Comparison of ENCODE assay signal across 8 mouse cellular contexts in genomic region chr5:123906146-123906975, GRCm38 (mm10). TPM values are rescaled to one million over a fixed set of nuclear protein-coding genes. Genes with fewer than 3 reads are reported as not detected.
A peak's percentile ranks its signal among the peaks of the same experiment; 100 is the strongest.
DNase-seq lines count a peak whose midpoint lies in the region; ATAC-seq and TF ChIP-seq lines count a peak whose summit lies in the region.

No protein-coding gene starts in this region.

- no peak overlapping the region for H3K9ac ChIP-seq in hindbrain, embryonic 11.5 days (ENCODE audit: low read depth, low read length)
- H3K9ac ChIP-seq in hindbrain, embryonic 15.5 days, result peak overlapping the region; percentile 34; the same call in 1 of the 2 replicates
- 0 out of 2 replicates have a peak overlapping the region, but pooled peaks have one; percentile 20 for H3K9ac ChIP-seq in midbrain, embryonic 14.5 days (replicated peaks; ENCODE audit: low read length)

- H3K9me3 ChIP-seq in hindbrain, embryonic 10.5 days, result no peaks in the 10 kb centered on the region
- H3K9me3 ChIP-seq in hindbrain, embryonic 11.5 days (ENCODE audit: control insufficient read depth, low read length), result no peaks in the 10 kb centered on the region
- H3K9me3 ChIP-seq in hindbrain, embryonic 15.5 days, result no peaks in the 10 kb centered on the region
- no peaks in the 10 kb centered on the region for H3K9me3 ChIP-seq in midbrain, embryonic 14.5 days (ENCODE audit: control insufficient read depth, low read length)

- WGBS in hindbrain, embryonic 10.5 days, result 76% methylated on average over 17 of the region's 17 CpGs
- 76% methylated on average over 17 of the region's 17 CpGs for WGBS in hindbrain, embryonic 11.5 days
- 73% methylated on average over 17 of the region's 17 CpGs for WGBS in hindbrain, embryonic 15.5 days
- 74% methylated on average over 17 of the region's 17 CpGs for WGBS in midbrain, embryonic 14.5 days

- no peak for ATAC-seq in hindbrain, embryonic 11.5 days (ENCODE audit: low FRiP score)
- no peak for ATAC-seq in hindbrain, embryonic 15.5 days (ENCODE audit: low FRiP score, low read depth)
- ATAC-seq in midbrain, embryonic 14.5 days (ENCODE audit: low FRiP score, low TSS enrichment), result no peak
- no peak for ATAC-seq in megakaryocyte progenitor cell, adult 5-6 weeks (replicated peaks; ENCODE audit: poor library complexity)

- peak overlapping the region; percentile 97; the same call in 1 of the 2 replicates for H3K27ac ChIP-seq in hindbrain, embryonic 10.5 days
- no peak overlapping the region for H3K27ac ChIP-seq in hindbrain, embryonic 11.5 days (ENCODE audit: low read depth, low read length)
- peak overlapping the region; percentile 78 for H3K27ac ChIP-seq in bone marrow macrophage, adult 2 months (ENCODE audit: insufficient read depth, low read depth, low read length)
- peak overlapping the region; percentile 54; the same call in 1 of the 2 replicates for H3K27ac ChIP-seq in hindbrain, embryonic 15.5 days (replicated peaks)
- no peak overlapping the region for H3K27ac ChIP-seq in midbrain, embryonic 14.5 days (replicated peaks; ENCODE audit: low read depth, low read length)

- H3K36me3 ChIP-seq in hindbrain, embryonic 10.5 days, result peaks cover 33% of the 10 kb centered on the region
- peaks cover 3% of the 10 kb centered on the region; the same call in 1 of the 2 replicates for H3K36me3 ChIP-seq in hindbrain, embryonic 11.5 days (ENCODE audit: control insufficient read depth, insufficient read depth, low read length)
- H3K36me3 ChIP-seq in hindbrain, embryonic 15.5 days, result peaks cover 20% of the 10 kb centered on the region
- H3K36me3 ChIP-seq in midbrain, embryonic 14.5 days (ENCODE audit: control insufficient read depth, insufficient read depth, low read length), result peaks cover 29% of the 10 kb centered on the region

- peak overlapping the region; percentile 89 for H3K4me3 ChIP-seq in hindbrain, embryonic 10.5 days
- H3K4me3 ChIP-seq in hindbrain, embryonic 11.5 days (ENCODE audit: low read depth, low read length), result no peak overlapping the region; the same call in 1 of the 2 replicates
- H3K4me3 ChIP-seq in bone marrow macrophage, adult 2 months (ENCODE audit: insufficient read depth, low read length), result peak overlapping the region; percentile 63
- H3K4me3 ChIP-seq in hindbrain, embryonic 15.5 days, result peak overlapping the region; percentile 83
- peak overlapping the region; percentile 75 for H3K4me3 ChIP-seq in midbrain, embryonic 14.5 days (replicated peaks; ENCODE audit: low read depth, low read length)

- no peak overlapping the region for H3K4me2 ChIP-seq in hindbrain, embryonic 11.5 days (replicated peaks; ENCODE audit: low read depth, low read length)
- H3K4me2 ChIP-seq in hindbrain, embryonic 15.5 days, result peak overlapping the region; percentile 55
- peak overlapping the region; percentile 48 for H3K4me2 ChIP-seq in midbrain, embryonic 14.5 days (ENCODE audit: low read length)

- no peak for TF ChIP-seq POLR2A in bone marrow macrophage, adult 2 months (IDR thresholded peaks at IDR 0.05; ENCODE audit: borderline replicate concordance, low read depth, low read length)

- no peak for TF ChIP-seq CTCF in bone marrow macrophage, adult 2 months (IDR thresholded peaks at IDR 0.05; ENCODE audit: low read depth, low read length)

- peaks cover 29% of the 10 kb centered on the region for H3K4me1 ChIP-seq in hindbrain, embryonic 10.5 days (replicated peaks)
- 0 out of 2 replicates have a peak, but pooled peaks cover 2% of the 10 kb centered on the region for H3K4me1 ChIP-seq in hindbrain, embryonic 11.5 days (replicated peaks; ENCODE audit: control insufficient read depth, insufficient read depth, low read length)
- peaks cover 38% of the 10 kb centered on the region for H3K4me1 ChIP-seq in bone marrow macrophage, adult 2 months (ENCODE audit: control insufficient read depth, insufficient read depth, low read length)
- H3K4me1 ChIP-seq in hindbrain, embryonic 15.5 days (replicated peaks), result peaks cover 19% of the 10 kb centered on the region
- peaks cover 14% of the 10 kb centered on the region for H3K4me1 ChIP-seq in midbrain, embryonic 14.5 days (ENCODE audit: control insufficient read depth, insufficient read depth, low read length)

- no peaks in the 10 kb centered on the region for H3K27me3 ChIP-seq in hindbrain, embryonic 10.5 days (ENCODE audit: insufficient read depth, poor library complexity, severe bottlenecking)
- no peaks in the 10 kb centered on the region for H3K27me3 ChIP-seq in hindbrain, embryonic 11.5 days (ENCODE audit: control insufficient read depth, insufficient read depth, low read length)
- H3K27me3 ChIP-seq in hindbrain, embryonic 15.5 days, result no peaks in the 10 kb centered on the region
- H3K27me3 ChIP-seq in midbrain, embryonic 14.5 days (ENCODE audit: control insufficient read depth, insufficient read depth, low read length), result no peaks in the 10 kb centered on the region

- DNase-seq in hindbrain, embryonic 10.5 days (ENCODE audit: low spot score), result no peak
- DNase-seq in hindbrain, embryonic 11.5 days (ENCODE audit: low spot score), result no peak
- DNase-seq in midbrain, embryonic 14.5 days, result no peak
- DNase-seq in frontal cortex, postnatal 25 days (ENCODE audit: low spot score in 2 of 2), result no peak
- DNase-seq in right cerebral cortex, postnatal 4 days, result no peak

RNA-seq across cellular contexts. Expression of gene Denr, which starts 0.6 kb away (rescaled TPM):
- polyA plus RNA-seq in hindbrain, embryonic 10.5 days (2016; fragmentation: Nextera tagmentation; extraction: Ambion mirVana), result 152 and 166 TPM in 2 replicates
- 154 and 172 TPM in 2 replicates for polyA plus RNA-seq in hindbrain, embryonic 11.5 days (2014; fragmentation: Nextera tagmentation; extraction: Ambion mirVana)
- 51.8 and 58.3 TPM in 2 replicates for polyA plus RNA-seq in bone marrow macrophage, adult 2 months (2012; ENCODE audit: insufficient read depth, insufficient read length, missing spikeins)
- 118 and 125 TPM in 2 replicates for polyA plus RNA-seq in hindbrain, embryonic 15.5 days (2015; fragmentation: Nextera tagmentation; extraction: Ambion mirVana)
- 118 and 132 TPM in 2 replicates for polyA plus RNA-seq in midbrain, embryonic 14.5 days (2014; fragmentation: Nextera tagmentation; extraction: Ambion mirVana)
- total RNA-seq in megakaryocyte progenitor cell, adult 5-6 weeks (2015), result 113 and 123 TPM in 2 replicates
- 90.6 and 105 TPM in 2 replicates for total RNA-seq in megakaryocyte progenitor cell, adult 5-6 weeks (2017)

RNA-seq across cellular contexts. Expression of gene Gm43518, which starts 20.9 kb away (rescaled TPM):
- polyA plus RNA-seq in hindbrain, embryonic 10.5 days (2016; fragmentation: Nextera tagmentation; extraction: Ambion mirVana), result 1.9 and 2.7 TPM in 2 replicates
- 1.5 and 2.4 TPM in 2 replicates for polyA plus RNA-seq in hindbrain, embryonic 11.5 days (2014; fragmentation: Nextera tagmentation; extraction: Ambion mirVana)
- polyA plus RNA-seq in bone marrow macrophage, adult 2 months (2012; ENCODE audit: insufficient read depth, insufficient read length, missing spikeins), result not detected in 2 replicates
- 3.8 and 4.2 TPM in 2 replicates for polyA plus RNA-seq in hindbrain, embryonic 15.5 days (2015; fragmentation: Nextera tagmentation; extraction: Ambion mirVana)
- 2.0 and 2.3 TPM in 2 replicates for polyA plus RNA-seq in midbrain, embryonic 14.5 days (2014; fragmentation: Nextera tagmentation; extraction: Ambion mirVana)
- 1.8 TPM in 1 of 2 replicates, not detected in the other for total RNA-seq in megakaryocyte progenitor cell, adult 5-6 weeks (2015)
- not detected in 2 replicates for total RNA-seq in megakaryocyte progenitor cell, adult 5-6 weeks (2017)

RNA-seq across cellular contexts. Expression of gene Ccdc62, which starts 24.1 kb away (rescaled TPM):
- 5.1 and 6.6 TPM in 2 replicates for polyA plus RNA-seq in hindbrain, embryonic 10.5 days (2016; fragmentation: Nextera tagmentation; extraction: Ambion mirVana)
- 4.3 and 5.4 TPM in 2 replicates for polyA plus RNA-seq in hindbrain, embryonic 11.5 days (2014; fragmentation: Nextera tagmentation; extraction: Ambion mirVana)
- polyA plus RNA-seq in bone marrow macrophage, adult 2 months (2012; ENCODE audit: insufficient read depth, insufficient read length, missing spikeins), result 1.2 and 3.3 TPM in 2 replicates
- polyA plus RNA-seq in hindbrain, embryonic 15.5 days (2015; fragmentation: Nextera tagmentation; extraction: Ambion mirVana), result 3.7 and 4.6 TPM in 2 replicates
- polyA plus RNA-seq in midbrain, embryonic 14.5 days (2014; fragmentation: Nextera tagmentation; extraction: Ambion mirVana), result 4.3 and 4.6 TPM in 2 replicates
- 0.32 and 1.1 TPM in 2 replicates for total RNA-seq in megakaryocyte progenitor cell, adult 5-6 weeks (2015)
- total RNA-seq in megakaryocyte progenitor cell, adult 5-6 weeks (2017), result 0.14 and 1.8 TPM in 2 replicates

RNA-seq across cellular contexts. Expression of gene Hcar1, which starts 26.5 kb away (rescaled TPM):
- polyA plus RNA-seq in hindbrain, embryonic 10.5 days (2016; fragmentation: Nextera tagmentation; extraction: Ambion mirVana), result not detected in 2 replicates
- polyA plus RNA-seq in hindbrain, embryonic 11.5 days (2014; fragmentation: Nextera tagmentation; extraction: Ambion mirVana), result 0.04 and 0.12 TPM in 2 replicates
- polyA plus RNA-seq in bone marrow macrophage, adult 2 months (2012; ENCODE audit: insufficient read depth, insufficient read length, missing spikeins), result not detected in 2 replicates
- 0.88 and 0.99 TPM in 2 replicates for polyA plus RNA-seq in hindbrain, embryonic 15.5 days (2015; fragmentation: Nextera tagmentation; extraction: Ambion mirVana)
- polyA plus RNA-seq in midbrain, embryonic 14.5 days (2014; fragmentation: Nextera tagmentation; extraction: Ambion mirVana), result 0.08 and 0.41 TPM in 2 replicates
- not detected in 2 replicates for total RNA-seq in megakaryocyte progenitor cell, adult 5-6 weeks (2015)
- total RNA-seq in megakaryocyte progenitor cell, adult 5-6 weeks (2017), result not detected in 2 replicates

RNA-seq across cellular contexts. Expression of gene Hcar2, which starts 41.1 kb away (rescaled TPM):
- 0.08 TPM in 1 of 2 replicates, not detected in the other for polyA plus RNA-seq in hindbrain, embryonic 10.5 days (2016; fragmentation: Nextera tagmentation; extraction: Ambion mirVana)
- not detected in 2 replicates for polyA plus RNA-seq in hindbrain, embryonic 11.5 days (2014; fragmentation: Nextera tagmentation; extraction: Ambion mirVana)
- polyA plus RNA-seq in bone marrow macrophage, adult 2 months (2012; ENCODE audit: insufficient read depth, insufficient read length, missing spikeins), result 2.2 and 2.5 TPM in 2 replicates
- not detected in 2 replicates for polyA plus RNA-seq in hindbrain, embryonic 15.5 days (2015; fragmentation: Nextera tagmentation; extraction: Ambion mirVana)
- 0.11 TPM in 1 of 2 replicates, not detected in the other for polyA plus RNA-seq in midbrain, embryonic 14.5 days (2014; fragmentation: Nextera tagmentation; extraction: Ambion mirVana)
- total RNA-seq in megakaryocyte progenitor cell, adult 5-6 weeks (2015), result 2.7 and 11.6 TPM in 2 replicates
- 1.3 and 4.0 TPM in 2 replicates for total RNA-seq in megakaryocyte progenitor cell, adult 5-6 weeks (2017)

Comparison
In these comparisons a context has a peak if more than half of its experiments do, and no peak if none do; other contexts are left out.
1. H3K27ac ChIP-seq: peak in hindbrain, embryonic 10.5 days (single experiment), bone marrow macrophage, adult 2 months (single experiment) and hindbrain, embryonic 15.5 days (single experiment); none in hindbrain, embryonic 11.5 days (single experiment) and midbrain, embryonic 14.5 days (single experiment).